Mouse (Mus musculus): Measurements from ENCODE around the gene Trim25. TPM values are rescaled to one million over a fixed set of nuclear protein-coding genes. Genes with fewer than 3 reads are reported as not detected.
"Not testable (repeated sequence)": the region's sequence is repeated elsewhere in the genome, so short reads cannot be mapped to it uniquely, and the experiment has no call there.

Gene Trim25
- total RNA-seq, 2 experiments from 2014 or later: 31.3 to 32.8 TPM

DNA sequence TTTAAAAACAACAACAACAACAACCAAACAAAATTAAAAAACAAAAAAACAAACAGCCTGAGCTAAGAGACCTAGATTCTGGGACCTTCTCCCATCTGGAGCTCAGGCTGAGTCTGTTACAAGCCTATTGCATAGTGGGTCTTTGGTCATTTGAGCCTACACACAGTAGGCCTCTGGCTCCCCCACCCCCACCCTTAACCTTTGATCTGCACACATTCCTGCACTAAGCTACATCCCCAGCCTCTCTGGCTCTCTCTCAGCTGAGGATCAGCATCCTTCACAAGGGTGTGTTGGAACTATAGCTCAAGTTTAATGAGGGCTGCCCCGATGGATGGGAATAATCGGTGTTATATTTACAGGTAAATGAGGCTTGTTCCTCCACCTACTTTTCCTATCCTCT, 3.6 kb upstream of the Trim25 start:
- no peak for DNase-seq

DNA sequence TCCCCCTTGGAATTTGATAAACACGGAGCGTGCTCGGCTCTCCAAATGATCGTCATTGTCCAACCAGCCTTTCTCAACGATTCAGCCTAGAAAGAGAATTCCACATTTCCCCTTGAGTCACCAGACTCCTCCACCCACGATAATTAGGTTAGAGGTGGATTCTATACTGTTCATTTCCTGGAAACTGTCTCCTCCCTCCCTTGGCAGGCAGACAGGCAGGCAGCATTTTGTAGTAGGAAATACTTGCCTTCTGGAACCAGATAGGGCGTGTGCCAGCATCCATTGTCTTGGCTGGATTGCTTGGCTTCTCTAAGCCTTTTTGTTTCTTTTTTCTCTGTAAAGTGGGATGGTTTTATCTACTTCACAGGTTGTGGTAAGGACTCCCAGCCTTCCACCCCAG, 2.7 kb upstream of the Trim25 start:
- DNase-seq: peak; percentile 66

DNA sequence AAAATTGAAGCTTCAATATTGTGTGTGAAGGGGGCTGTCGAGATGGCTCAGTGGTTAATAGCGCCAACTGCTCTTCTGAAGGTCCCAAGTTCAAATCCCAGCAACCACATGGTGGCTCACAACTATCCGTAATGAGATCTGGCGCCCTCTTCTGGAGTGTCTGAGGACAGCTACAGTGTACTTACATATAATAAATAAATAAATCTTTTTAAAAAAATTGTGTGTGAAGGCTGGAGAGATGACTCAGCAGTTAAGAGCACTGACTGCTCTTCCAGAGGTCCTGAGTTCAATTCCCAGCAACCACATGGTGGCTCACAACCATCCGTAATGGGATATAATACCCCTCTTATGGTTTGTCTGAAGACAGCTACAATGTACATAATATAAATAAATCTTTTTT, 1.8 kb upstream of the Trim25 start:
- not testable (repeated sequence) for DNase-seq

DNA sequence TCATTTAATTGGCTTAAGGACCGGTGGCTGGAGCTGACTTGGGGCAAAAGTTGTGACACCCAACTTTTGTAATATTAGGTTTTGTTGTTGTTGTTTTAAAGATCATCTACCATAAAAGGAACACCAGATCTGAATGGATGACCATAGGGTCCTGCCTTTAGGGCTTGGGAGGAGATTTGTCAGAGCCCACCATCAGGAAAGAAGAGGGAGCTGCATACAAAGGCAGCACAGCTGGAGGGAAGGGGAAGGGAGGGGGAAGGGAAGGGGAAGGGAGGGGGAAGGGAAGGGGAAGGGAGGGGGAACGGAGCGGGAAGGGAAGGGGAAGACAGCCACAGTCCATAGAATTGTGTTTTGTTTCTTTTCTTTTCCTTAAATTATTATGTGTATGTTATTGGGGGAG, 770 bp upstream of the Trim25 start:
- DNase-seq: no peak

DNA sequence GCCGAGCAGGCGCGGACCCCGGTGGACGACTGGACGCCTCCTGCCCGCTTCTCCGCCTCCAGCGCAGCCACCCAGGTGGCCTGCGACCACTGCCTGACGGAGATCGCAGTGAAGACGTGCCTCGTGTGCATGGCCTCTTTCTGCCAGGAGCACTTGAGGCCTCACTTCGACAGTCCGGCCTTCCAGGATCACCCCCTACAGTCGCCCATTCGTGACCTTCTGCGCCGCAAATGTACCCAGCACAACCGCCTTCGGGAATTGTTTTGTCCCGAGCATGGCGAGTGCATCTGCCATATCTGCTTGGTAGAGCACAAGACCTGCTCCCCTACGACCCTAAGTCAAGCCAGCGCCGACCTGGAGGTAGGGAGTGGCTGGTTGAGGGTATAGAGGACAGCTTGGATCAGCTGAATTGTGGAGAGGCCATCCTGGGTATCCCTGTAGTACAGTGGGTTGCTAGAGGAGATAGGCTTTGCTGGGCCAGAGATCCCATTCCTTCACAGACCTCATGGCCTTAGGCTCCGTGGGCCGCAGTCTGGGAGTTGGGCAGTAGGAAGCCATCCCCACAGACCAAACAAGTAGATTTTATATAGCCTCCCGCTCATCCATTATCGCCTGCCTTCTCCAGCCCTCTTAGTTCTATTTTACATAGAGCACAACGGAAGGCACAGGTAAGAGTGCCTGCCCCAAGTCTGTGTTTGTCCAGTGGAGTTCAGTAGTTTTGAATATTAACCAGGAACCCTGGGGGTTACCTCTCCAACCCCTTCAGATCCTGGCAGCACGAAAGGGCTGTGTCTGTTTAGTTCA, 749 bp downstream of the Trim25 start:
- DNase-seq: no peak

DNA sequence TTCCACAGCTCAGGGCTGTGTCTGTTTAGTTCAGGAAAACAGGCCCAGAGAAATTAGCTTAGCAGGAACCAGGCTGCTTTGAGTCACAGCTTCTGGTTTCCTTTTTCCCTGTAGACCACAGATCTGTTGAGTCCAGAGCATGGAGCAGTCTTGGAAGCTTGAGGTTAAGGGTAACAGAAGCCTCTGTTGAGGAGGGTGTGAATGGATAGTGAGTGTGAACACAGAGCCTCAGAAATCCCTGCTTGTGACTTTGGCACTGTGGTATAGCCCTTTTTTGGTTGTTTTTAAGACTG, 1.3 kb downstream of the Trim25 start:
- no peak for DNase-seq

DNA sequence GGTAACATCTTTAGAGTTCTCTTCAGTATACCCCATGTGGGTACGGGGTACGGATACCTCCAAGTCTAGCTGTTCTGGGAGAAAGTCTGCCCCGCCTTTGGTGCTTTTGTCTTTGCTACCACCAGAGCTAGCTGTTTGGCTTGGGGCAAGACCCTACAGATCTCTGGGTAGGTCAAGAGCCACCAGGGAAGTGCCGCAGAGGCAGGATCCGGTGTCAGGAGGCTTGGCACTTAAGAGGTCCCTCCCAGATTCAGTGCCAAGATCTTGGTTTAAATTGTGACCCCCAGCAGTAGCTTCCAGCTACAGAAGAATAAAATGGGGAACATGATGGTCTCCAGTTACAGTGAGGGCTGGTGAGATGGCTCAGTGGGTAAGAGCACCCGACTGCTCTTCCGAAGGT, 2.4 kb downstream of the Trim25 start:
- no peak for DNase-seq

DNA sequence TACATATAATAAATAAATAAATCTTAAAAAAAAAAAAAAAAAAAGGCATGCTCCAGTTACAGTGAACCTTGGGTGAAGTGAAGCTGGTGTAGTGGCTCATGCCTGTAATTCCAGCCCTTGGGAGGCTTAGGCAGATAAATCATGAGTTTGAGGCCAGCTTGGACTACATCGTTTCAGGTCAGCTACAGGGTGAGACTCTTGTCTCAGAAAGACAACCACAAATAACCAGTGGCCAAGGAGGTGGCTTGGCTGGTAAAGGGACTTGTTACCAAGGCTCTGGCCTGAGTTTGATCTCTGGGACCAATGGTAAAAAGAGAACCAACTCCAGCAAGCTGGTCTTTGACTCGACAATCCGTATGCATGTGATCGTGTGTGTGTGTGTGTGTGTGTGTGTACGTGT, 2.9 kb downstream of the Trim25 start:
- DNase-seq: no peak

DNA sequence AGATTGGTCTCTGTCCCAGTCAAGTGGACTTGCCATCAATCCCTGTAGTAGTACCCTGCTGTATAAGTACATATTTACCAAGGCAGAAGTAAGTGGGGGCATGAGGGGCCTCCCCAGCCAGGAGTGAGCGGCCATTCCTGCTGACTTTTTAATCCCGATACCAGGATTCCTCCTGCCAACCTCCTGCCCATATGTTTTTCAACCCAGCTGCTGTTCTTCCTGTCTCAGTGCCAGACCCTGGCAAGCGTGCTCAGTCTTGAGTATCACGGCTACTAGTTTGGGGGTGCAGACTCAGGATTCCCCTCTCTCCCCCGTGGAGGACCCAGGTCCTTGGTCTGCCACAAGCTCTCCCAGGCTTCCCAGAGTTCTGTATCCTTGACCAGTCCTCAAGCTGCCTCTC, 3.4 kb downstream of the Trim25 start:
- DNase-seq: no peak

DNA sequence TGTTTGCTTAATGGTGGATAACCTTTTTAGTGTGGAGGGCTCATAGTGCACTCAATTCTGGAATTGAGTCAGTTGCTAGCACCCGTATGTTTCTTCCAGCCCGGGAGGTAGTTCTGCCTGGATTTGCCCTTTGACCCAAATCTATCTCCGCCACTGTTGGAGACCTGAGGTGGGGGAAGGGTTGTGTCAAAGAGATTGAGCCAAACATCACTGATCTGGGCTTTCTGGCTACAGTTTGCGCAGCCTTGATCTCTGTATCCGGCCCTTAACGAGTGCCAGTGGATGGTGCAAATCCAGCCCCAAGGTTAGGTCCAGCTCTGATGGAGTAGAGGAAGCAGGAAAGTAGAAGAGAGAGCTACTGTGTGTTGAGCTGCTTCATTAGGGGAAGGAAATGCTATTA, 3.9 kb downstream of the Trim25 start:
- no peak for DNase-seq

DNA sequence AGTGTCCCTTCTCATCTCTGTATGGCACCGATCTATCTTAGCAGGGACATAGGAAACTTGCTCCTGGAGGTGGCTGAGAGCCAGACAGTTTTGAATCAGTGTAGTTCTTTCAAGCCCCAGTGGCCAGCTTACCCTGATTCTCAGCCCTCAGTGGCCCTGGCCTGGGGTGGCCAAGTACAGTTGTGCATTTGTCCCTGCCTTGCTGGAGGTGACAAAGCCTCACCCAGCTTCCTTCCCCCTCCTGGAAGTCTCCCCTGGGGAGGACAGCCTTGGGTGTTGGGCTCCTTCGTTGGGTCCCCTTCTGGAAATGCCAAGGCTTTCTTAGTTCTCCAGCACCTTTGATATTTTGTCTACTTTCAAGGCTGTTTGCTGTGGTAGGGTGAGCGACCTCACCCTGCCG, 4.5 kb downstream of the Trim25 start:
- DNase-seq: no peak

DNA sequence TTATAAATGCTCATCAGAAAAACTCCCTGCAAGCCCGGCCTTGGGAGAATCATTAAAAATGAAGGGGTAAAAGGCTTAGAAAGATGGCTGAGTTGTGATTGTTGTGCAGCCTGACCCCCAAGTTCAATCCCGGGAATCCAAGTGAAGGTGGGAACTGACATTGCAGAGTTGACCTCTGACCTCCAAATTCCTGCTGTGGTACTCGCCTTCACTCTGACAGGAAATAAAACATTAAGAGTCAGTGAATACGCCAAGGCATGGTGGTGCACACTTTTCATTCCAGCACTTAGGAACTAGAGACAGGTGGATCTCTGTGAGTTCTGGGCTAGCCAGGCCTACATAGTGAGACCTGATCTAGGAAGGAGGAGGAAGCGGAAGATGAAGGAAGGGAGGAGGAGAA, 6.3 kb downstream of the Trim25 start:
- DNase-seq: no peak

DNA sequence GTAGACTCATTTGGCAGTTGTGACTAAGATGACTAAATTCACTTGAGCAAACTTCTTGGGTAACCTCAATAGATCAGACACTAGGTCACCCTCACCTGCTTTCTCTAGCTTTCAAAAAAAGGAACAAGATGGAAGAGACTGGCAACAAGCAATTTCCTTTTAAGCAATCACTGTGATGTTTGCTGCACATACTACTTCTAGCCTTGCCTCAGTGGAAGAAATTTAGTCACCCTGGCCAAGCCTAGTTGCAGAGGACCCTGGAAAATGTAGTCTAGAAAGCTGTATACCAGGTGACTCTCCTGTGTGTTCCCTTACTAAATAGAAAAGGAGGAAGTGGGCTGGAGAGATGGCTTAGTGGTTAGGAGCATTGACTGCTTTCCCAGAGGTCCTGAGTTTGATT, 7.2 kb downstream of the Trim25 start:
- no peak for DNase-seq

DNA sequence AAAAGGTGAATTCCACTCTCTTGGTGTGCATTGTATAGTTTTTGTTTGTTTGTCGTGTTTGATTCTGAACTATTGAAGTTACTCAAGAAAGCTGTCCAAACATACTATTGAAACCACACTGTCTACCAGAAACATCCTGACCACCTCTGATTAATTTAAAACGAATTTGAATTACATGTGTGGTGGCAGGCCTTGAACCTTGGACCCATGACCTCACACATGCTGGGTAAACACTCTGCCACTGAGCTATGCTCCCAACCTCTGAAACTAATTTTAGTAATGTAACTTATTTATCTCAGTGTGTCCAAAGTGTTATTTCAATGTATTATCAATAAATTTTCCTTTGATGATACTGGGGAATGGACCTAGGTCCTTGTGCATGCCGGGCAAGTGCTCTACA, 8.4 kb downstream of the Trim25 start:
- DNase-seq: no peak

DNA sequence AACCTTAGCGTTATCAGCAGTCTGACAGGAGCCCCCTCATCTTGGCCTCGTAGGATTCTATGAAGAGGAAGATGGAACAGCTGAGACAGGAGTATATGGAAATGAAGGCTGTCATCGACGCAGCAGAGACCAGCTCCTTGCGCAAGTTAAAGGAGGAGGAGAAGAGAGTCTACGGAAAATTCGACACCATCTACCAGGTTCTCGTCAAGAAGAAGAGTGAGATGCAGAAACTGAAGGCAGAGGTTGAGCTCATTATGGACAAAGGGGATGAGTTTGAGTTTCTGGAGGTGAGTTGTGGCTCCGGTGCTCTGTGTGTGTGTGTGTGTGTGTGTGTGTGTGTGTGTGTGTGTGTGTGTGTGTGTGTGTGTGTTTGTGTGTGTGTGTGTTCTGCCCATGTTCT, 9.9 kb downstream of the Trim25 start:
- no peak for DNase-seq

DNA sequence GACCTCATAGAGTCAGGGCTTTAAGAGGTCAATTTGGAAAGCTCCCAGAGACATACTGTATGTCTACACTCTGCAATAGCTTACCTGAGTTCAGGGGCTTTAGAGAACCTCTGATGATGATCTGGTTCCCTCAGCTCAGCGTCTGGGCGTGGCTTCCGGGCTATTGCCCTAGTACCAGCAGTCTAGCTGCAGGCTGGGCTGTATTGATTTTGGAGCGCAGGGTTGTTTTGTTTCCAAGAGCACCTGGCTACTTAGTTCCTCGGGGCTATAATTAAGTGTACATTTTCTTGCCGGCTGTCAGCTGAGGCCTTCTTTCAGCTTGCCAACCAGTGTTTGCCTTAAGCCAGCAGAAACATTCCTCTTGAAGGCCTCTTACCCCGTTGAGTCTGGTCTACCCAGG, 10.3 kb downstream of the Trim25 start:
- DNase-seq: no peak

DNA sequence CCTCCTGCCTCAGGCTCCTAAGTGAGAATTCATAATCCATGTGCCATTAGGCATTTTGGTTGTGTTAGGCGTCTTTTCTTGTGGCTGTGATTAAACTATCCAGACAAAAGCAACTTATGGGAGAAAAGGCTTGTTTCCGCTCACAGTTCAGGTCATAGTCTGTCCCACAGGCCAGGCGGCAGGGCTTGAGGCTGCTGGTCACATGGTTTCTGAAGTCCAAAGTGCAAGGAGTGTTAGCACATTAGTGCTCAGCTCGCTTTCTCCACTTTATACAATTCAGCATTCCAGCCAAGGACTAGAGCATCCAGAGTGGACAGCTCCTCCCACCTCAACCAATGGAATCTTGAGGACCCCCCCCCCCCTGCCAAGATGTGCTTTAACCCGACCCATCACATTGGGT, 13.1 kb downstream of the Trim25 start:
- no peak for DNase-seq

DNA sequence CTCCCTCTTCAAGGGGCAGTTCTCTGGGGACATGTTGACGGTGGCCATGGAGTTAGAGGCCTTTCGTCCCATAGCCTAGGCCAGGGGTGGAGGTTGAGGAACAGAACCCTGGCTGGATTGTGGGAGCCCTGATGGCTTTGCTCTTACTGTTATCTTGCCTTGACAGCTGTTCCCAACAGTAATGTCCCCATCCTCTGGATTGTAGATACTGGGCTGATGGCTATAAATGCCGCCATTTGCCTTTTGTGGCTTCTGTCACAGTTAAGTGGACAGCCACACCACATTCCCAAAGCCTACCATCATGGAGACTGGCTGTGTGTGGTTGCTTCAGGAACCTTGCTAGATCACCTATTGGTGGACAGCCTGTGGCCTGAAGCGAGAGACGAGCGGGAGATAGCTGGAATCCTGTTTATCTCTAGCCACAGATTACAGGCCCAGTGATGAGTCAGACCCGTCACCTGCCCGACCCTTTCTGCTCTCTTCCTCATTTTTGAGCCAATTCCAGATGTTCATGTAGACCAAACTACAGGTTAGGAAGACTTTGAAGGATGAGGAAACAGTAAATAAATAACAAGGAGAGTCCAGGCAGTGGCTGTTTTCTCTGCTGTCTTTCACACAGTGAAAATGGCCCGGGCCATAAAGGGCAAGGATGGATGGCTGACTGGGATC, 18.5 kb downstream of the Trim25 start:
- DNase-seq: no peak

DNA sequence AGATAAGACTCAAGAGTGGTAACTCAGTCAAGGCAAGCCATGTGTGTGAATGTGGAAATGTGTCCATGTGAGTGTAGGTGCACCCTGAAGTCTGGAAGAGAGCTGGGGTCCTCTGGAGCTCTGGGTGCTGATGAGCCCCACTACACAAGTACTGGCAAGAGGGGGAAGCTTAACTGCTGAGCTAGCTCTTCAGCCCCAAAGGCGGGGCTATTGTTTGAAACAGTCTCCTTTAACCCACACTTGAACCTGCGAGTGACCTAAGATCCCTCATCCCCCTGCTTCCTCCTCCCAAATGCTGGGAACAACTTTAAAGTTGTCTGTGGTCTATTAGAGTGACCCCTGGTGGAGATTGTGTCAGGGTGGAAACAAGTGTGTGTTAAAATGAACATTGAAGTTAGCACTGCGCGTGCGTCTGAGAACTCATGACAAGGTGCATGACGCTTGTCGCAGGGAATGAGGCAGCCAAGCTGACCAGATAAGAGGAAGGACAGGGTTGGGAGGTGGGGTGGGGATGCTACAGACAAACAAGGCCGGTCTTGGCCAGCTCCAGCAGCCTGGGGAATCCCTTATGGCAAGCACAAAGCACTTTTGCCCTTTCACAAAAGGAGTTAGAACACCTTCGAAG, 21.6 kb downstream of the Trim25 start:
- peak; percentile 44 for DNase-seq

DNA sequence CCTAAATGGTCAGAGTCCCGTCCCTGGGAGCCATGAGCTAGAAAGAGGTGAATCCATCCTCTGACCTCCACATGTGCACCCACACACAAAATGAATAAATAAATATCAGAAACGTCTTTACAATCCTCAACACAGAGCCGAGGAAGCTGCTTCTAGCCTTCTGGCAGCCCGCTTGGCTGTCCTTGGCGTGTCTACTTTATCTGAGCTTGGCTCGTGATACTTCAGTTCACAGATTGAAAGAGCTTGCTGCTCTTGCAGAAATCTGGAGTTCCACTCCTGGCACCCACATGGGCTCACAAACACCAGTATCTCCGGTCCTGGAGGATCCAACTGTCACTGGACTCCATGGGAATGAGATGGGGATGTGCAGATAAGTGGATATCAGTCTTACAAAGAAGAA, 22.5 kb downstream of the Trim25 start:
- no peak for DNase-seq

DNA sequence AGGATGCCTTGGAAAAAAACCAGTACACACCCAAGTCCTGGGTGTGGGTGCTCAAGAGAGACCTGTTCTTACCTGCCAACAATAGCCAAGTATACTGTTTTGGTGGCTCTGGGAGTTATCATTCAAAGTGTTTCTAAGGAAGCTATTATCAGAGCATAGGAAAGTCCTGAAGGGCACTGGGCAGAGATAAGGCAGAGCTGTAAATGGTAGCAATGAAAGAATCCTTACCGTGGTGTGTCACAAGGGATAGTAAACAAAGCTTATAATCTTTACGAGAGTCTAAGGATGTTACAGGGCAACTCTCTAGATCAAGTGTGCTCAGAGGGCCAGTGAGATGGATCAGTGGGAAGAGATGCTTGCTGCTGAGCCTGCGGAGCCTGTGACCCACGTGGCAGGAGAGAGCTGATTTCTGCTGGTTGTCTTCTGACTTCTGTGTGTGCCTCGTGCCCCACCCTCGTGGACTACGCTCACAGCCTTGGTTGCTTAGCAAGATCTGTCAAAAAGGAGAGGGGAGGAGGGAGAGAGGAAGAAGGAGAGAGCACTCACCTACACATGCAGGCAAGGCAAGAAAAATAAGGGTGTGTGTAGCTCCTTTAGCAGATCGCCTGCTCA, 23.1 kb downstream of the Trim25 start:
- DNase-seq: no peak

DNA sequence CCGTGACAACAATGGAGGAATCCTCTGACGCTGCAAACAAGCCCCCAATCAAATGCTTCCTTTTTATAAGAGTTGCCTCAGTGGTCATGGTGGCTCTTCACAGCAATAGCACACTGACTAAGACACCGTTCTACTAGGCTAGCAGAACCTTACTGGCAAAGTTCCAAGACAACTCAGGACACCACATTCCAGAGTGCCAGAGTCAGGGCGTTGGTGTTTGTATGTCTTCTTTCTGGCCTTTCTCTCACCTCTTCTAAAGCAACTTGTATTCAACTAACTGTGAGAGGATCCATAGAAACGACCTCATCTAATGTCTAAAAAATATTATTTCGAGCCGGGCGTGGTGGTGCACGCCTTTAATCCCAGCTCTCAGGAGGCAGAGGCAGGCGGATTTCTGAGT, 24.3 kb downstream of the Trim25 start:
- no peak for DNase-seq

DNA sequence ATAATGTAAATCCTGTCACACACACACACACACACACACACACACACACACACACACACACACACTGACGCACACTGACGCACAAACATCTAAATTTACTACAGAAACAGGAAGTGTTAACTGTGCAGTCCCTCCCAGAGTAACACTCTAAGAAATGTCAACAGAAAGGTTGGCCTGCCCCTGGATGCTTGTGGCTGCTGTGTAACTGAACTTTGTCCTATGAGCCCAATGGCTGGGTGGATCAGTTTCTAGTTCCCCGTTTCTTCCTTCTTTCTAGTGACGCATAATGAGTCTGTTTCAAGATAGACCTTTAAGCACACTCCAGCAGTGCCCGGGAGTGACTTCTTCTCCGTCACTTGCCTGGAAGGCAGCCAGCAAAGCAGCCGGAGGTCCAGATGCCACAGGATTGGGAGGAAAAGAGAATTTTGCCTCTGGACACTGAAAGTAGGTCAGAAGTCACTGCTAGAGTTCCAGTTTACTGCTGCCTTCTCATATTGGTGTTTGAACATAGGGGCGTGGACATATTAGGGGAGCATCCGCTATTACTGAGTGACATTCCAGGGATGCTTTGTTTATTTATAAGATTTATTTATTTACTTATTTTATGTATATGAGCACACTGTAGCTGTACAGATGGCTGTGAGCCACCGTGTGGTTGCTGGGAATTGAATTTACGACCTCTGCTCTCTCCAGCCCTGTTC, 25.2 kb downstream of the Trim25 start:
- DNase-seq: peak; percentile 88

Measured in heart, postnatal 4 days (tissue).